Mouse (Mus musculus): ENCODE measurements around the gene Derl3. TPM values are rescaled to one million over a fixed set of nuclear protein-coding genes. Genes with fewer than 3 reads are reported as not detected.
"Not testable (repeated sequence)": the region's sequence is repeated elsewhere in the genome, so short reads cannot be mapped to it uniquely, and the experiment has no call there.

The Derl3 gene
- total RNA-seq, 2 experiments from 2014 or later, result 4.8 to 5.4 TPM

GRCm38 (mm10) chr10:75872025-75872914 is 20.9 kb upstream of the Derl3 start:
- DNase-seq (ENCODE audit: low spot score in 2 of 2), result no peak

DNA sequence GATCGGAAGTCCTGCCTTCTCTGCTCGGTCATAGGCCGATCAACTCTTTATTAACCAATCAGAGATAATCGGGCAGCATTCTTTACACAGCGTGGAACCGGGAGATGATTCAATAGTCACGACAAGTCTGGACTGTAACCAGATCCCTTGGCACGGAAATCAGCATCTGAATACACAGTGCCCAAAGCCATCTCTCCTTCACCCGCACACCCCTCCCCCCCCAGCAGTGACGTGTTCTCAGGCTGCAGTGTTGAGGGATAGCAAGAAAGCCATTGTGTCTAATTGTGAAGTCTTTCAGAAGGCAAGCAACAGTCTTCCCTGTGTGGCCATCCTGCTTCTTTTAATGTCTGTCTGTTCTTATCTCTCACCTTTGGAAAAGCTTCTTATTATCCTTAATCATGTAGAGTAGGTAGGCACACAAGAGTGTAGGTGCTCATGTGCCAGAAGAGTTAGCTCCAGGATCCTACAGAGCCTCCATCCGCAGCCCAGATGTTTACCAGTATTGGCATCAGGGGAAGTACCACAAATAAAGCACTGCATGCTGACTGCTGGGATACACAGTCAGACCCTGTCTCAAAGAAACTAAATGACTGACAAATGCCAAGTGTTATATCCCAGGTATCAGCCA is 20.2 kb upstream of the Derl3 start:
- DNase-seq (ENCODE audit: low spot score in 2 of 2), result peak; percentile 76 to 90

GRCm38 (mm10) chr10:75873543-75874170 is 19.6 kb upstream of the Derl3 start:
- peak in 1 of 2 experiments; percentile 35 for DNase-seq (ENCODE audit: low spot score in 2 of 2)

DNA sequence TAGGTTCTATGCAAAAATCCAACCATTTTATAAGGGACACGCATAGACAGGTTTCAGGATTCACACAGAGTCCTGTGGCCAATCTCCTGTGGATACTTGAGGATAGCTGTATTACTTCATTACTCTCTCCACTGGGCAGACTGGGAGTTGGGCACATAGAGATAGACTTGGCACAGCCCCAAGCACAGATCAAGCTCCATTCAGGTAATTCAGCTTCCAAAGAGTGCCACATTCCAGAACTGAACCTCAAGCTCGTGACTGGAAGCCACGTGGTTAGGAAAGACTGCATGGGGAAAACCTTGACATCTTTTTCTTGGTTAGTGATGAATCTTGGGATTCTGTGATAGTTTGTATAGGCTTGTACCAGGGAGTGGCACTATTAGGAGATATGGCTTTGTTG is 14.4 kb upstream of the Derl3 start:
- no peak for DNase-seq (ENCODE audit: low spot score in 2 of 2)

DNA sequence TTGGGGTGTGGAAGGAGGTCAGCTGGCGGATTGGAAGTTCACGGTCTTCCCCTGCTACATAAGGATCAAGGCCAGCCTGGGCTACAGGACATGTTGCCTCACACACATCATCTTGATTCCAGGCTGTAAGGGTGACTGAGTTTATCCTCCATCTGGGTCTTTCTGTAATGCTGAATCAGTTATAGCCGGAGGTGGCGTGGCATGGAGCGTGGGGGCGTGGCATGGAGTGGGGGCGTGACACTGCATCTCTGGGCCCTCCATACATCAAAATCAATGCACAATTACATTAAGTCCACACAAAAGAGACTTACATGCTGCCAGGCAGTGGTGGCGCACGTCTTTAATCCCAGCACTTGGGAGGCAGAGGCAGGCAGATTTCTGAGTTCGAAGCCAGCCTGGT is 12.9 kb upstream of the Derl3 start:
- DNase-seq (ENCODE audit: low spot score in 2 of 2), result no peak

GRCm38 (mm10) chr10:75880771-75881577 is 12.2 kb upstream of the Derl3 start:
- DNase-seq (ENCODE audit: low spot score in 2 of 2), result no peak

GRCm38 (mm10) chr10:75881578-75882432 is 11.4 kb upstream of the Derl3 start:
- DNase-seq (ENCODE audit: low spot score in 2 of 2), result no peak

- no peak for DNase-seq (ENCODE audit: low spot score in 2 of 2)
Measured at GRCm38 (mm10) chr10:75882433-75883231, 10.6 kb upstream of the Derl3 start.

DNA sequence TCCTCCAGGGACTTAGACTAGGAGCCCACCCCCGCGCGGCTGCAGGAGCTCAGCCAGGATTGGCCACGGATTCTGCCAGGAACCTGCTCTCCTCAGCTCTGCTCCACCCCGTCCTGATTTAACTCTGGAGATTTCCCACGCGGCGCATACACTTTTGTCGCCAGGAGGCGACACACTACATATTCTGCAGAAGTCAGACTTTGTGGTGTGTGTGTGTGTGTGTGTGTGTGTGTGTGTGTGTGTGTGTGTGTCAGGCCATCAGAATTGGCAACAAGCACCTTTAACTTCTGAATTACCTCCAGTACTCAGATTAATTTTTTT is 10.0 kb upstream of the Derl3 start:
- DNase-seq (ENCODE audit: low spot score in 2 of 2), result peak; percentile 46 to 80

- no peak for DNase-seq (ENCODE audit: low spot score in 2 of 2)
Measured at GRCm38 (mm10) chr10:75884742-75885141, 8.5 kb upstream of the Derl3 start.

DNA sequence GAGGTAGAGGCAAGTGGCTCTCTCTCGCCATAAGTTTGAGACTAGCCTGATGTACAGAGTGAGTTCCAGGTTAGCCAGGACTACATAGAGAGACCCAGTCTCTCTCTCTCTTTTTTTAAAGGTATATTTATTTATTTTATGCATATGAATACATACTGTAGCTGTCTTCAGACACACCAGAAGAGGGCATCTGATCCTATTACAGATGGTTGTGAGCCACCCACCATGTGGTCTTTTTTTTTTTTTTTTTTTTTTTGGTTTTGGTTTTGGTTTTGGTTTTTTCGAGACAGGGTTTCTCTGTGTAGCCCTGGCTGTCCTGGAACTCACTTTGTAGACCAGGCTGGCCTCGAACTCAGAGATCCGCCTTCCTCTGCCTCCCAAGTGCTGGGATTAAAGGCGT is 5.7 kb upstream of the Derl3 start:
- DNase-seq (ENCODE audit: low spot score in 2 of 2), result not testable (repeated sequence)

DNA sequence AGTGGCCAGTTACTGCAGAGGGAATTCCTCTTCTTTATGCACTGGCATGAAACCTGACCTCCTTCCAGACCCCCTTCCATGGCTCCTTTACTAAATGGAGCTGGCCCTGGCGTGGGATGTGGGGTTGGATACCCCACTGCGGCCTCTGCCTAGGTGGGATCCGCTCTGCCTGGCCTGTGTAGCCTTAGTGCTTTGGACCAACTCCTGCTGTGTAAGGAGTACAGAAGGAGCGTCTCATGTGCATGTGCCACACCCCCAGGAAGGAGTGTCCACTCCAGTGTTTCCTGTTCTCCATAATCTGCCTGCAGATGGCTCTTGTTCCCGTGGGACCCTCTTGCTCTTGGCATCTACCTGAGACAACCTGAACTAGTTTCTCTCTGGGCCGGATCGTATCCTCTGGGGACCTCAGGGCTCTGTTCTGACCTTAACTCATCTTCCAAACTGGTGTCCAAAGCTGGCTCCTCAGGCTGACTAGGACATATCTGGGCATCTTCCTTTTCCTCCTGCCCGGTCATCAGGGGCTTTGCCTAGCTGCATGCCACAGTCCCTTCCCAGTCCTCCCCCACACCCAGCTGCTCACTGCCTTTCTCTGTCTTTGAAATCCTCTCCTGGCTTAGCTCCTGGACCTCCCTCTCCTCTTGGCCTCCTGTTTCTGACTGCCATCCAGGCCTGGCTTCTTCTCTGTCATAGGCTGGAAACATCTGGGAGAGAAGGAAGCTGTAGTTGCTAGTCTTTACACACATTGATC is 3.6 kb upstream of the Derl3 start:
- no peak for DNase-seq (ENCODE audit: low spot score in 2 of 2)

GRCm38 (mm10) chr10:75894601-75895000 is 1.4 kb downstream of the Derl3 start:
- no peak for DNase-seq (ENCODE audit: low spot score in 2 of 2)

DNA sequence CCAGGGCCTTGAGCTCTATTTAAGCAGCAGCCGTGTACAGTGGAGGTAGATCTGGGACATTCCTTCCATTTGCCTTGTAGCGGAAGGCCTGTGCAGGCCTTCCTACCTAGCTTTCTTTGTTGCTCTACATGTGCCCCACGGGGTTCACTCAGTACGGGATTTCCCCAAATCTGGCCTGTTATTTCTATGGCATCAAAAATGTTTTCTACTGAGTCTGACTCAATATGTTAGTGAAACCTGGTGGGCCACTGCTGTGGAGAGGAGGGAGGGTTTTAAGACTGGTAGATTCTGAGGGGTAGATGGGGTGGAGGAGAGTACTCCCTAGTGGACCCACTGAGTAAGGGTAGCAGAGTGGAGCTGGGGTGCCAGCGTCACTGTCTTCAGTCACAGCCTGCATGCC is 2.5 kb downstream of the Derl3 start:
- no peak for DNase-seq (ENCODE audit: low spot score in 2 of 2)

- peak; percentile 46 to 56 for DNase-seq (ENCODE audit: low spot score in 2 of 2)
Measured at GRCm38 (mm10) chr10:75896208-75896607, 3.0 kb downstream of the Derl3 start.

- DNase-seq (ENCODE audit: low spot score in 2 of 2), result peak; percentile 56 to 84
Measured at GRCm38 (mm10) chr10:75897373-75897772, 4.2 kb downstream of the Derl3 start.

DNA sequence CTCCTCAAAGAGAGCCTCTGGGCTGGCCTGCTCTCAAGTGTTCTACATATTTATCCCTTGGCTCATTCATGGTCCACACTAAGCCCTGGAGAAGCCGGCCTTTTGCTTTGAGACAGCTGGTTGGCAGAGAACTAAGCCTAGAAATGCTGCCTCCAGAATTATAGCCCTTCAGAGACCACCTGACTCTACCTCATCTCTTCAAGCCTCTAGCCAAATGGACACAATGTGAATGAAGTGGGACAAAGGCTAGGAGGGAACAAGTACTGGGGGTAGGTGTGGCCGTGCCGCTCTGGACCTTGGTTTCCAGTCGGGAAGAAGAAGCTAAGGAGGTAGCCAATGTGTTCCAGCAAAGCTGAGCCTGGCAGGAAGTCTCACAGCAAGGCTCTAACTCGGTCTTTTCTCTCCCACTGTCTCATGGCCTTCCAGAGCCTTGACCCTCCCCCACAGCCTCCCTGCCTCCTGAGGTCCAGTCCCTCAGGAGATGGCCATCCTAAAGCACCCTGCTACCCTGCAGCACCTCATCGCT is 4.9 kb downstream of the Derl3 start:
- DNase-seq (ENCODE audit: low spot score in 2 of 2), result no peak

GRCm38 (mm10) chr10:75898846-75899245 is 5.6 kb downstream of the Derl3 start:
- no peak for DNase-seq (ENCODE audit: low spot score in 2 of 2)

- no peak for DNase-seq (ENCODE audit: low spot score in 2 of 2)
Measured at GRCm38 (mm10) chr10:75904391-75904790, 11.2 kb downstream of the Derl3 start.
